Mouse (Mus musculus) bone marrow macrophage, adult 2 months (primary cell): ENCODE measurements at regions not wholly inside any gene's neighbourhood (a gene's known extent, or its start where the extent isn't known, plus 50 kb on each side); places are given as distances from the start of the nearest gene placed in this dataset.
"Not testable (repeated sequence)": the region's sequence is repeated elsewhere in the genome, so short reads cannot be mapped to it uniquely, and the experiment has no call there.

Experiments
- H3K27ac ChIP-seq: 2 replicates; pipeline ENCODE4 v1.5.1; 2012; ENCODE audit warnings: low read depth, low read length; ENCODE audit not compliant: insufficient read depth
- H3K4me1 ChIP-seq: 2 replicates; pipeline ENCODE4 v1.6.1; 2012; ENCODE audit warnings: low read length; ENCODE audit not compliant: control insufficient read depth, insufficient read depth
- H3K4me3 ChIP-seq: 2 replicates; pipeline ENCODE4 v1.5.1; 2012; ENCODE audit warnings: mild to moderate bottlenecking, low read length, moderate library complexity; ENCODE audit not compliant: insufficient read depth
- CTCF ChIP-seq: IDR thresholded peaks from 2 replicates; pipeline ENCODE4 v1.5.1; 2012; ENCODE audit warnings: low read depth, mild to moderate bottlenecking, low read length, moderate library complexity
- POLR2A ChIP-seq: IDR thresholded peaks from 2 replicates; pipeline ENCODE4 v1.6.1; 2012; ENCODE audit warnings: mild to moderate bottlenecking, low read depth, low read length, borderline replicate concordance

GRCm38 (mm10) chr2:72644151-72644843 is 168.3 kb downstream of the Cdca7 start:
- H3K4me1 ChIP-seq = no peaks in the 10 kb centered on the region
- no peak for TF ChIP-seq CTCF
- no peak for TF ChIP-seq POLR2A
- H3K4me3 ChIP-seq = no peak overlapping the region
- no peak overlapping the region for H3K27ac ChIP-seq

DNA sequence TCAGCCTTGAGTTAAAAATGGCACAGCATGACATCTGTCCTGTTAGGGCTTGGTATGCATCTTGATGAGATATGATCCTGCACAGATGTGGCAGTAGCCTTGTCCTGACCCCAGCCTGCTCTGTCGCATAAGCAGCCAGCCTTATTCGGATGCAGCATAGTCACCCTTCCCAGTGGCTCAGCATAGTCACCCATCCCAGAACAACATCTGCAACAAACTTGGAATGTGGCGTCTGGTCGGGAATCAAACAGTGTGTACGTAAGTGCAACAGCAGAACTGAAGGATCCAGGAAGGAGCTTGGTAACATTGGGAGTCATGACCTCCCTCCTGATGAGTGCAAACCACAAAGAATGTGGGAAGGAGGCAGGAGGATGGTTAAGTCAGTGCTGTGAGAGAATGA is 171.7 kb downstream of the Cdca7 start:
- Histone ChIP-seq H3K4me1 (no peaks in the 10 kb centered on the region), H3K27ac (no peak overlapping the region), H3K4me3 (no peak overlapping the region)
- TF ChIP-seq POLR2A (no peak), CTCF (no peak)

DNA sequence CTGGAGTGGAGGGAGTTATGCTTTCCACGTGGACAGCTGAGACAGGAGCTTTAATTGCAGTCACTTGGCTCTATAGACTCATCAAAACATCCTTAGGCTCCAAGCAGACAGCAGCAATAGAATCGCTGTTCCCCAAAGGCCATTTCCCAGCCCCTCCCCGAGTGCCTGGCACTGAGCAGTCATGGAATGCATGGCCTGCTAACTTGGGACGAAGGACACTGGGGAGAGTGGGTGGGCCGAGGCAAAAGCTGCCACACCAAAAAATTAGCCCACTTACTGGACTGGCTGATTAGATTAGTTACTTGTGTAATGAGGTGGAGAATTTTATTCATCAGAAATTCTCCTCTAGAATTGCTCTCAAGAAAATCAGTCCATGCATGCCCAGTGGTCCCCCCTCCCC is 172.3 kb downstream of the Cdca7 start:
- no peak for TF ChIP-seq CTCF
- TF ChIP-seq POLR2A = no peak
- Histone ChIP-seq H3K27ac (no peak overlapping the region), H3K4me3 (no peak overlapping the region), H3K4me1 (no peaks in the 10 kb centered on the region)

GRCm38 (mm10) chr2:72655864-72656263 is 179.9 kb downstream of the Cdca7 start:
- no peak overlapping the region for H3K27ac ChIP-seq
- no peak overlapping the region for H3K4me3 ChIP-seq
- H3K4me1 ChIP-seq = no peaks in the 10 kb centered on the region
- no peak for TF ChIP-seq POLR2A
- TF ChIP-seq CTCF = no peak

DNA sequence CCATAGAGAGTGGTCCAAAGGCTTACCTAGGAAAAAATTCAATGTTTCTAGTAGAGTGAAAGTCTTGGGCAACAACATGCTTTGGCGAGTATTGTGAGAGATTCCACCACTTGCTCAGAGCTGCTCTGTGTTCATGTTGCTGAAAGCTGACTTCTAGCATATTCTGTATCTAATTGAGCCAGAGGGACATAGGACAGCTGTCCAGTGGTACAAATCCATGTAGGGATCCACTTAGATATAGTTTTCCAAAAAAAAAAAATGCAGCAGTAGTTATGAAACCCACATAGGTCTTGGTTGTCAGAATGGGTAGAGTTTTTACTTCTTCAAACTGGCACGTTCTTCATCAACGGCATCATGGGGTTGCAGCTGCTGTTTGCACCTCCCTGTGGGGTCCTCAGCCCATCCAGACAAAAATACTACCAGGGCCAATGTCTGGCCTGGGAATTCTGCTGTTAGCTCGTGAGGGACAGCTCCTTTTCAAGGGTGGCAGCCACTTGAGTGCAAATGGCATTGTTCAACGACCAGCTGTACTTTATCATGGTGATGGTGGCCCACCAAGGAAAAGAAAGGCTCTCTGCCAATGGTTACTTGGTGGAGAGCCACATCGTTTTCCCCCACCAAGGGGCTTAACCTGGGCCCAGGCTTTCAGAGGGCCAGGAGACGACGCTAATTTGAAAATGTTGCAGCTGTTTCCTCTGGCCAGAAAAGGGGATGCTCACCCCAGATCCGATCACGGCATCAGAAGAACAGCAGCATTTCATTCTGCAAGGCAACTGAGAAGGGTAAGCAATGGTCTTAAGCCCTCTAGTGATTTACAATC is 181.4 kb downstream of the Cdca7 start:
- H3K4me3 ChIP-seq = no peak overlapping the region
- TF ChIP-seq POLR2A (no peak), CTCF (no peak)
- H3K4me1 ChIP-seq = no peaks in the 10 kb centered on the region
- no peak overlapping the region for H3K27ac ChIP-seq

GRCm38 (mm10) chr2:72662396-72662795 is 186.4 kb downstream of the Cdca7 start:
- Histone ChIP-seq H3K4me1 (no peaks in the 10 kb centered on the region), H3K4me3 (no peak overlapping the region), H3K27ac (no peak overlapping the region)
- TF ChIP-seq CTCF (no peak), POLR2A (no peak)

- no peak overlapping the region for H3K27ac ChIP-seq
- no peak for TF ChIP-seq POLR2A
- no peak for TF ChIP-seq CTCF
Measured at GRCm38 (mm10) chr2:72662979-72663780, 187.2 kb downstream of the Cdca7 start.

DNA sequence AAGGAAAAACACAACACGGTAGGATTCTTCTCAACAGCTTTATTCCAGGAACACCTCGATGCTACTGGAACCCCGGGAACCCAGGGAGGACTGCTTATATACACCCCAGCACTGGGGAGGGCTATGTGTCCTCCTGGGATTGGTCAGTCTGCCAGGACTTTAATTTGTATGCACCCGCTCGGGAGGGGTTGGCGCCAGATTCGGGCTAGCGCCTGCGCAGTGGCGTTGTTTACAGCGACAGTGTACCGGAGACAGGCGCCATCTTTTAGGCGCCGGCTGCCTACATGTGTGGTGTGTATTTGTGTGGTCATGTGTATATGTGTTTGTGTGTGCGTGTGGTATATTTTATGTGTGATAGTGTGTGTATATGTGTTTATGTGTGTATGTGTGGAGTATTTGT is 191.4 kb downstream of the Cdca7 start:
- not testable (repeated sequence) for H3K27ac ChIP-seq, H3K4me3 ChIP-seq, H3K4me1 ChIP-seq

More at GRCm38 (mm10) chr2:72662979-72663780, 187.2 kb downstream of the Cdca7 start:
- H3K4me1 ChIP-seq = no peaks in the 10 kb centered on the region
- H3K4me3 ChIP-seq = no peak overlapping the region

GRCm38 (mm10) chr2:72672908-72673901 is 197.2 kb downstream of the Cdca7 start:
- Histone ChIP-seq H3K4me3 (no peak overlapping the region), H3K4me1 (no peaks in the 10 kb centered on the region), H3K27ac (no peak overlapping the region)
- no peak for TF ChIP-seq POLR2A
- TF ChIP-seq CTCF = no peak
